Mouse (Mus musculus) neutrophil, adult 5-6 weeks (primary cell): ENCODE data around the gene Hesx1. TPM values are rescaled to one million over a fixed set of nuclear protein-coding genes. Genes with fewer than 3 reads are reported as not detected.
A peak's percentile ranks its signal among the peaks of the same experiment; 100 is the strongest.

Experiments
- ATAC-seq: fragments of 151-379, 151-347 bp; 2 replicates; pipeline ENCODE4 v1.8.0; 2017; ENCODE audit warnings: mild to moderate bottlenecking, moderate TSS enrichment; ENCODE audit not compliant: insufficient number of reproducible peaks, poor library complexity, low FRiP score, severe bottlenecking; ENCODE audit errors: extremely low read depth
- total RNA-seq: library from RNA; stranded (forward); fragments of 200-1000 nt; gene quantifications from 2 replicates; pipeline ENCODE4 v1.2.3, GENCODE M21; 2017

Gene Hesx1
- total RNA-seq, 1 experiment from 2014 or later = not detected

DNA sequence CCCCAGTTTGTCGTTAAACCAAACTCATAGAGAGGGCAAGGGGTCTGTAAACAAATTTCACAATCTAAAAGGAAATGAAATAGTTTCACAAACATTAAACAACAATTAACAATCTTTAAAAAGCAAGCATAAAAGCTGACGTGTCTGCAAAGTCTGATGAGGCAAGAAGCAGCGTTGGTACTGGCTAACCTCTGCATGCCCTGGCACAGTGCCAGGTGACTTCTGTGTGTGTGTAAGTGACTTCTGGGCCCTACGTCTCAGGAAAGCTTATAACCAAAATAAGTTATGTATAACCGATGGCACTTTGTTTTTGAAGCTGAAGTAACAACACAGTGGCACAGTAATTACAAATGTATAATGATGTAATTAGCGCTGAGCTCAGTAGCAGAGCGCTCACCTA, 10.7 kb downstream of the Hesx1 start:
- no peak for ATAC-seq

DNA sequence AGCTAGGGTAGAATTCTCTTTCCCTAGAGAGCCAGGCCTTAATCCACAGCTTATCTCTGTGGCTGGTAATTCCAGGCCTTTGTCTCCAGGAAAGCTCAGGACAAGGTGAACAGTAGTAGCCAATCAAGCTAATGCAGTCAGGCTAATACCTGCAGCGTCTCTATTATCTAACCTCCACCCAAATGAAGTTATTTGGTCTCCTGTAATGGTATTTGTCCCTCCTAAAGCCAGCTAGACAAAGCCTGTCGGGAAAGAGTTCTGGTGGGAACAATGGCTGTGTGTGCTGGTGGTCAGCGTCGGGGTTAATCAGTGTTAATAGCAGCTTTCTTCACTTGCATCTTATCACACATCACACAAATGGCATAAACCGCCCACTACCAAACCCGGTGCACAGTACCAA, 11.7 kb downstream of the Hesx1 start:
- no peak for ATAC-seq

DNA sequence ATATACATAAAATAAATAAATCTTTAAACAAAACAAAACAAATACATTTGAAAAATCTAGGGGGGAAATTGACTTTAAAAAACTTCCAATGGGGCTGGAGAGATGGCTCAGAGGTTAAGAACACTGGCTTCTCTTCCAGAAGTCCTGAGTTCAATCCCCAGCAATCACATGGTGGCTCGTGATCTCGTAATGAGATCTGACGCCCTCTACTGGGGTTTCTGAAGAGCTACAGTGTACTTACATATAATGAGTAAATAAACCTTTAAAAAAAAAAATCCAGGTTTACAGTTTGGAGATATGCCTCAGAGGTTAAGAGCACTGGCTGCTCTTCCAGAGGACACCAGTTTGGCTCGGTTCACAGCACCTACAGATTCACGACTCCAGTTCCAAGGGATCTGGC, 17.3 kb downstream of the Hesx1 start:
- no peak for ATAC-seq

DNA sequence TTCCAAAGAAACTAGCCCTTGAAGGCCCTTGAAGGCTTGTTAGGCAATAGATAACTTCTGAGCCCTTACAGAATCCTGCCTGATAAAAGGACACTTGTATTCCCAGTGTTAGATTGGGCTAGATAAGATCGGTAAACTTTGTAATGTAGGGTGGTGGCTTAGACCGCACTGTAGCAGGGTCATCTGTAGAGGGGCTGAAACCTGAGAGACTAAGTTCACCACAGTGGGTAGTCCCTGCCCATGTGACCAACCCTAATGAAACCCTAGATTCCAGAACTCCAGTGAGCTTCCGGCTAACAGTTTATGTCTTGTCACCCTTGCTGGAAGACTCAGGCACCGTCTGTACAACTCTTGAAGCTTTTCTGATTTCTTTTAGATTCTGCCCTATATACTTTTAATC, 19.4 kb downstream of the Hesx1 start:
- no peak for ATAC-seq

DNA sequence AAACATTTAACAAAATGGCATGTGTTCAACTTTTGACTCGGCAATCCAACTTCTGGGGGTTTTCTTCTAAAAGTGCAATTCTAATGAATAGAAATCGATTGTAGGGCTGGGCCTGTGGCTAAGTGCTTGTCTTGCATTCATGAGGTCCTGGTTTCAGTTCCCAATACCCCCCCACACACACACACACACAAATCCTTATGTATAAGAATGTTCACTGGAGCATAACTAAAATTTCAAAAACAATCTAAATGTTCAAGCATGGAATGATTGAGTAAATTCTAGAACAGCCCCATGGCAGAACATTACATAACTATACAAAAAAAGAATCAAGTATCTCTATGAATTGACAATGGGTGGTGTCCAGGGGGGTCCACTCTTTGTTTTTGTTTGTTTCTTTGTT, 23.7 kb downstream of the Hesx1 start:
- ATAC-seq = no peak

DNA sequence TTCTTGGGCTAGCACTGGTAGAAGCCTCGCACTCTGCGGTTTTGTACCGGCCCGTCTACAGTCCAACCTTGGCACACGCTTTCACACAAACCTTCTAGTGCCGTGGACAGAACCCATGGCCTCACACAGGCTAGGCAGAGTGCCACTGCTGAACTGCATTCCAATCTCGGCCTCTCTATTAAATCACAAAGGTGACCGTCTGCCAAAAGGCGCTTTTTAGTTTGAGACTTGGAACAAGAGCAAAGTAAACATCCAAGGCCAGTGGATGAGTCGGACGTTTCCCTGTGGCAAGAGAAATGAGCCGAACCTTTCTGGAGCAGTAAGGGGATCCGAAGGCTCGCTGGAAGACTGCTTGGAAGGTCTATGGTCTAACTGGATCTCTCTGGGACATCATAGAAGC, 25.6 kb downstream of the Hesx1 start:
- ATAC-seq = no peak

DNA sequence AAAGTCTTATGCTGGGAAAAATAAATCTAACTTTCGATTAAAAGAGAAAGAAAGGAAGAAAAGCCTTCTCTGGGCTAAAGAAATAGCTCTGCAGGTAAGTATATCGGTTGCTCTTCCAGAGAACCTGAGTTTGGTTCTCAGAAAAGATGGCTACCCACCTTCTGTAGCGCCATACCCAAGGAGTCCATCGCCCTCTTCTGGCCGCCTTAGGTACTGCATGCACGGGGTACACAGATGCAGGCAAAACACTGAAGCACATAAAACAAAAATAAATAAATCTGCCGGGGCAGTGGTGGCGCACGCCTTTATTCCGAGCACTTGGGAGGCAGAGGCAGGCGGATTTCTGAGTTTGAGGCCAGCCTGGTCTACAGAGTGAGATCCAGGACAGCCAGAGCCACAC, 28.7 kb downstream of the Hesx1 start:
- ATAC-seq = peak; percentile 60

DNA sequence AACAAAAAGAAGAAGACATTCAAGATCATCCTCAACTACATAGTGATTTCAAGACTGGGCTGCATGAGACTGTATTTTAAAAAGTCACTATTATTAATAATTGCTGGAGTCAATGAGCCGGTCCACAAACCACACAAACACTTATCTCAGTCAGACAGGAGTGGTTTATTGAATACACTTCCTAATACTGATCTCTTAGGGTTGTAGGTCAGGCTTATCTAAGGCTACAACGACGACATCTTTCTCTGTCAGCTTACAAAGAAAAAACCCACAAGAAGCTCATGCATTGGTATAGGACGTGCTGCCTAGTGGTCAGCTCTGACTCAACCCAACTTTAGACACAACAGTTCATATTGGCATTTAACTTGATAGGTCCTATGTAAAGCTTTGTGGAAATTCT, 30.4 kb downstream of the Hesx1 start:
- no peak for ATAC-seq

DNA sequence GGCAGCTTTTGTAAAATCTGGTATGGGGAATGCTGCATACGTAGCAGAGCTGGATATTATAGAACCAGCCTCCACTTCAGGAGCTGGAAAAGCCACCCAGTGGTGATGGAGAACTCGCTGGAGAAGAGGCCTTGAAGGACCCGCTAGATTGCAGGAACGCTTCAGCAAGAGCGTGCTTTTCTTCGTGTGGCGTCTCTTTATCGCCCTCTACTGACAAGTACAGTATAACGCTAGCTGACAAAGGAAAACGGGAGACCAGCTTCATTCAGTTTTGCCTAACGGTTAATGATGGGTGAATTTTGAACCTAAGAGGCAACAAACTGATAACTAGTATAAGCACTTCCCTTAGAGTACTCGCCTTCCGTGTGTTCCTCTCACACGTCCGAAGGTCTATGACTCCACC, 35.6 kb downstream of the Hesx1 start:
- ATAC-seq = peak; percentile 71; the same call in 1 of the 2 replicates

DNA sequence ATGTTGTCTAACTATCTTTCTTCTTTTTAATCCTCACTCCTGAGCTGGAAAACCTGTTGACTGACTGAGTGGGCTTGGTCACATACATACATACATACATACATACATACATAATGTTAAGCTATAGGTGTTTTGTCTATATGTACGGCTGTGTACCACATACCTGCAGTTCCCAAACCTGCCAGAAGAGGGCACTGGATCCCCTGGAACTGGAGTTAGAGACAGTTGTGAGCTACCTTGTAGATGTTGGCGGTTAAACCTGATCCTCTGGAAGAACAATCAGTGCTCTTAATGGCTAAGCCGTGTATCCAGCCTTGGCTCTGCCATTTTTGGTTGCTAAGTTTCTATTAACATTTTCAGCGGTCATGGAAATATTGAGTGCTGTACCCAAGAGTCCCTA, 36.9 kb downstream of the Hesx1 start:
- 0 out of 2 replicates have a peak, but pooled peaks have one; percentile 39 for ATAC-seq

DNA sequence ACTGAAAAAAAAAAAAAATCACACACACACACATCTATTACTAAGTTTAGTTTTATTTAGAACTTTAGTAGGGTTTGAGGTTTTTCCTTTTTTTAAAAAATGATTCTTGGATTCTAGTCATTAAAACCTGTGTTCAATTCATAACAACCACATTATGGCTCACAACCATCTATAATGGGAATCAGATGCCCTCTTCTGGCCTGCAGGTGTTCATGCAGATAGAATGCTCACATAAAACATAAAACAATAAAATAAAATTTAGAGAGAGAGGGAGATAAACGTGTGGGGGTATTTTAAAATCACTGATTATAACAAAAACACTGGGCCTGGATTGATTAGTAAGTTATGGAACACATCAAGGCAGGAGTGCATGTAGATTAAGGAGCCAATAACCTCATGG, 43.3 kb downstream of the Hesx1 start:
- ATAC-seq = no peak

DNA sequence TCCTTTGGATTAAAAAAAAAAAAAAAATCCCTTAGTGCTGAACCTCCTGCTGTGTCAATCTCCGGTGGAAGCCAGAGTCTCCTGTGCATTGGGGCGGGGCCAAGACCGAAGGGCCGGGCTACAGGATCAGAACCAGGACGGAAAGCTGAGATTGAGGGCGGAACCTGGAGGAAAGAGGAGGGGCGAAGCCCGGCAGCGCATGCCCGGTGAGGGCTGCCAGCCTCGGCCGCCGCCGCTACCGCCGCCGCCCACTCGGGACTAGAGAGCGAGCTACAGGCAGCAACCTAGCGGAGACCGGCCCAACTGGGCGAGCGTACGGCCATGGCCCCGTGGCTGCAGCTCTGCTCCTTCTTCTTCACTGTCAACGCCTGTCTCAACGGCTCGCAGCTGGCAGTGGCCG, 44.6 kb downstream of the Hesx1 start, which contains the start of gene Il17rd:
Gene Il17rd, plus strand, starts transcription at position 159 of the 400 bp plus-strand sequence.
- ATAC-seq = peak; percentile 49; the same call in 1 of the 2 replicates

DNA sequence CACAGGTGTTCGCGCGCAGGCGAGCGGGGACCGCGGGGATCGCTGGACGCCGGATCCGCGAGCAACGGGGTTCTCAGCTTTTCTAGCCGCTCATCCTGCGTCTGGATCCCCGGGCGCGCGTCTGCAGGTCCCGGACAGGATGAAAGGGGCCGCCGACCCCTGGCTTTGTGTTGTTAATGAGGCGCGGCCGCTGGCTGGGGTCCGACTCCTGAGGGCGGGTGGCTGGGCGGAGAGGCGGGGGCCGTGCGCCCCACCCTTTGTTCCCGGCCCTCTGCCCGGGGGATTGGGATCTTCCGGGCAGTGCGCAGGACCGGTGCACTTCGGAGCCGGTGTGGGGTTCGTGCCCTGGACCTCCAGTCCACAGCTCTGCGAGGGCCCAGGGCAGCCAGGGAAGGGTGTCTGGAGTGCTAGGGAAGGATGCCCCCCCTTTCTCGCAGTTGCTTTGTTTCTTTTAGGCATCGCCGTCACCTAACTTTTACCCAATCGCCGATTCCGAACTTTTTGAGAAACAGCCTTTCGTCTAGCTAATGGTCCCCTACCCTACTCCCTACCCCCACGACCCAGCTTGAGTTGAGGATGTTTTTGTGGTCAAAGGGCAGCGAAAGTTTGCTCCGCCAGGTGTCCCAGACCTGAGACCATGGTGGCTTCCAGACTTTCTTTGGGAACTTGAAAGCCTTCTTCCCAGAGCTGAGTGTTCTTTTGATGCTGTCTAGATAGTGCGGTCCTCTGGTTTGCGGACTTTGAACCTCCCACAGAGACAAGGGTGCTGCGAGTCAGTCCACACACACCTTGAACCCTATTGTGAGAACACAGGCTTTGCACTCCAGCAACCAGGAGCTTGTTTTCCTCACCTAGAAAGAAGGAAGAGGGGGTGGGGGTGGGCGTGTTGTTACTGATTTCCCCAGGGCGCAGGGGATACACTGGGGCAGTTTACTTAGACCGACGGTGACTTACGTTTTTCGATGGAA, 45.3 kb downstream of the Hesx1 start:
- no peak for ATAC-seq

DNA sequence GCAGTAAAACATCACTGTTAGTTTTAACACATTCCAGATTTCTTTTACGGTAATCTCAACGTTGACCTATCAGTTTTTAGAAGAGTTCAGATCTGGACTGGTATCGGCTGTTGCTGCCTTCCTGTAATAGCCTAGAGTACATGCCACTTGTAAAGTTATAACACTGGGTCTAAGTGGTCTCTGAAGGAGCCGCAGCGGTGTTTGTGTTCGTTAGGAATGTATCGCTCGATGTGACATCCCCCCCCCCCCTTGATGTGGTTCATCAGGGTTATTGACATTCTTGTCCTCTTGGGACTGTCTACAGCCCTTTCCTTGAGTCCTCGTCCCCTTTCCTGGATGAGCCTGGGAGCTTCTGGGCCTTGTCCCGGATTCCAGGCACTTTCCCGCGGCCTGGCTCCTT, 46.2 kb downstream of the Hesx1 start:
- ATAC-seq = no peak

DNA sequence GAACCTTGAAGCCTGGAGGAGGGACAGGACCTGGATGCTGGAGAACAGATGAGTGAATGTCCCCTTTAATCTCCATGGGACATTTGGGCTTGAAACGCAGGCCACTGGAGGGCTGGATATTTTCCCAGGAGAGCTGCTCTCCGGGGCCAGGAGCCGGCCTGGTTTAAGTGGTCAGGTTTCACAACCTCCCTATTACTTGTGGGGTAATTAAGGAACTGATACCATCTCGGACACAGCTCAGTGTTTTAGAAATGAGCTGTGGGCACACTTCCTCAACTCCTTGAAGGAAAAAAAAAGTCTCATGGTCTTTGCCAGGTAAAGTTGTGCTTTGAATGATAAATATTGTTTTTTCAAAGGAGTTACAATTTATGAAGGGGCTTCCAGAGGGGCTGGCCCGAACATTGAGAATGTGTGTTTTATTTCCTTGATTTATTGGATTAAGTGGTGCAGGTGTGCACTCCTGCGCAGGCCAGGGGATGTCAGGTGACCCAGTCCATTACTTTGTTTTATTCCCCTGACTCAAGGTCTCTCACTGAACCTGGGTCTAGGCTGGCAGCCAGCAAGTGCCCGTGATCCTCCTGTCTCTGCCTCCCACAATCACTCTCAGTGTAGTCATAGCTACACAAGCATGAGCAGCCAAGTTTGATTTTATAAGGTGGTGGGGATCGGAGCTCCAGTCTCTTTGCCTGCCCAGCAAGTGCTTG, 48.2 kb downstream of the Hesx1 start:
- peak; percentile 37; the same call in 1 of the 2 replicates for ATAC-seq

DNA sequence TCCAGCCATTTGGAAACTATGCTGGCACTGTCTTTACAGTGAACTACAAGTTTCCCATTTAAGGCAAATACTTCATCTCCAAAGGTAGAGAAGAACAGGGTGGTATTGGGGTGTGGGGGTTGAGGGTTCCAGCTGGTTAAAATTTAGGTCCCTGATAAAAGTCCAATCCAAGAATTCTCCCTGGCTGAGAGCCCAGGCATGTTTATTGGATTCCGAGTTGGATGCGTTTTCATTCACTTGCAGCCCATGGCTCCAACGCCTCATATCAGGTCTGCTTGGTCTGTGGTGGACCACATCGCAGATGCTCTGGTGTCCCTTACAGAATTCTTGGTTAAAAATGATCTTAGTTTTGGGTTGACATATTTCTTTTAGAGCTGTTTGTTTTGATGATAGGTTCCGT, 49.2 kb downstream of the Hesx1 start:
- no peak for ATAC-seq

DNA sequence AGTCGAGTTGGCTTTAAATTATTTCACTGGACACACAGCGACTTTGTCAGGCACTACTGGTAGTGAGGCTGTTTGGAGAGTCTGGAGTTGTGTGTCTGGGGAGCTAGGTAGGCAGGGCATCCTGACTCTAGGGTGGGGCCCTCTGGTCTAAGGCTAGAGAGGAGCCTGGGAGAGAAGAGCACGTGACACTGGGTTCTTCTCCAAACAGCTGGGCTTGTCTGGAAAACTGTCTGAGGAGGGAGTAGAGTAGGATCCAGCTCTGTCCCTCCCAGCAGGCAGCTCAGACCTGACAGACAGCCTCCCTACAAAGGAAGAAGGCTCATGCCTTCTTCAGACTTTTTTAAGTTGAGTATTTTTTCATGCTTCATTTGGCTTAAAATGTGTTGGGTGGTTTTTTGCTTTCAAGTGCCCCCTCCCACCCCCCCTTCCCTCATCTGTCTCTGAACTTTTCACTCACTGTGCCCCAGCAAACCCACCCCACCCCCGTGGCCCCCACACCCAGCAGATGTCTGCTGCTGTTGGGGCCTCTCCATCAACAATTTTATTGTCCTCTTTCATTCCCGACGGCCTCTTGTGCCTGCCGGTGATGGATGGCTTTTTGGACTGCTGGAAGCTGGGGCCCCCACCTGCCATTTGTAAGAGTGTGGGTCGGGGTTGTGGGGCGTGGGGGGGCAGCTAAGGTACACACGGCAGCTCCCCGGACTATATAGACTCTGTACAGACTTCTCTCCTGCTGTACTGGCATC, 50.2 kb downstream of the Hesx1 start:
- ATAC-seq = no peak

DNA sequence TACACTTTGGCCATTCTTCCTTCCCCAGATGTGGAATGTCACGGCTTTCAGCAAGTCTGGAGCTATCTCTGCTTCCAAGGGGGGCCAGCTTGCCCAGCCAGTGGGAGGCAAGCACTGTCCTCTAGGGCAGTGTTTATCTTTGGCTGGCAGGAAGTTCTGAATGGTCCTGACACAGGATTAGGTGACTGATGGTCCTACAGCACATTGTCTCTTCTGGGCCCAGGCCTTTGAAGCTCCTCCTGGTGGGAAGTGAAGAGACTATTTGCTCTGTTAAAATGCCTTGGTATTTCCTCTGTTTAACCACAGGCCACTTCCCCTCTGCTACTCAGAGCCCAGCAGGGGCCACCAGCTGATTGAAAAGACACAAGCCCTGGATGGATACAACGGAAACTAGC, 50.7 kb downstream of the Hesx1 start:
- ATAC-seq = peak; percentile 57; the same call in 1 of the 2 replicates

DNA sequence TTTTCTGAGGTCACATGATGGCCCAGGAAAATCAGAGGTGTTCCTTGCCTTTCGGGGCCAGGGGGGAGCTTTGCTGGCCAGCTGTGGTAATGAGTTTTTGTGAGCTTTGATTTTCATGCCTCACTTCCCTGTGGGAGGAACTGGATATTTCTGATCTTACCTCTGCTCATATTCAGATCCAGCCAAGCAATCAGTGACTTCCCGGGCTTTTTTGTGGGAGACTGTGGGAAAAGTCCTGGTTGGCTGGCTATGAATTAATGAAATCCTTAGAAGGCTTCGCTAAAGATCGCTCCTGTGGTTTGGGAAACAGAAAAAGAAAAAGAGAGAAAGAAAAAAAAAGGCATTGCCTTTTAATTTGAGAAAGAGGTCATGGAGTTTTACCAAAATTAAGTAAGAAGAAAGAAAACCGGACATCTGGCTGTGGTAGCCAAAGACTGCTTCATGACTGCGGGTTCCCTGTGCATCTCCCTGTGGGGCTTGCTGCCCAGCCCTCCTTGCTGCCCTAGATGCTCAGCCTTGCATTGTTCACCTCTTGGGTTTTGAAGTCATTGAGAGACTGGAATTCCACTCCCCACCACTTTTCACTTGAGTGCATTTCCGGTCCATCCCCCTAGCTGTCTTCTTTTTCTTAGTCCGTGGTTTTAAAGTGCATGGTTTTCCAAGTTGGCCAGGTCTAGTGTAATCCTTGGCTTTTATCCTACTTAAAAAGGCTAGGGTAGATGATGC, 54.2 kb downstream of the Hesx1 start:
- ATAC-seq = no peak
